Mouse (Mus musculus) NIH3T3 (cell line): ENCODE data around the gene Creb5.

ENCODE experiments used
- DNase-seq: peaks from one replicate; pipeline ENCODE4 v3.0.0-alpha.2; 2012; ENCODE audit warnings: low read depth

Gene Creb5

DNA sequence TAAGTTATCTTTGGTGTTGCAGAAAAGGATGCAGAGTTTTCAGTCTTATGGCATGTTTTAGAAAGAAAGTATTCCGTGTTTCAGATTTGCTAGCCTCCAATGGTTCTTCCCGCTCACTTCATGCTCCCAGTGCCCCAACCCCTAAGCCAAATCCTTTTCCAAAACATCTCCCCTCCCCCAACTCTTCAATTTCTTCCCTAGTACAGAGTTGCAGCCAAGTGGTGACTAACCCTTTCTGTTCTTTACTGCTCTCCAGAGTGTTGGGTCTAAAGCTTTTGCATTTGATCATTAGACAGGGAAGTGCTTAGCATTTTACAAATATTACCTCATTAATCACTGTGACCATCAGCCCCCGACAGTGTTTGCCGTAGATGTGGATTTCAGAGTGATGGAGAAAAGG, 142.8 kb downstream of the Creb5 start:
- no peak for DNase-seq

DNA sequence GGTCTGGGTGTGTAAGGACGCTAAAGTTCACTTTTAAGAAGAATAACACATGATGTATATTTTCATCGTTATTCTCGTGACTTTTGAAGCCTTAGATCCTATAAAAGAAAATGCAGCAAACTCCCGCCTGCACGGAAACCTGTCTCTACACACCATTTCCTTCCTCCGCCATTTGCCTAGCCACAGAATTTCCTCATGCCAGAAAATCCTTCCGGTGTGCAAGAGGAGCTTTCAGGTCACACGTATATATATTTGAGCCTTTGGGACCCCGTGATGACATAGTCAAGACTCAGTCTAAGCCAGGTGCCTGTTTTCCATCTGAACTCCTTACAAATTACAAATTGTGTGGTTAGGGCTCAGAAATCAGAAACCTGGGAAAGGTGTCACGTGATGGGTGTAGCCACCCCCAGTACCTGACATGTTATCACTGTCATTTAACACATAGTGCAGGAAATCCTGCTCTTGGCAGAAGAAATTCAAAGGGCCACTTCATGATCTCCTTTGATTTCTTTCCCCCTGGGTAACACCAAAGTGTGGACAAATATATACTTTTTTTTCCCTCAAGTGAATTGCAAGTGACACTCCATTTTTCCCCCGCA, 158.9 kb downstream of the Creb5 start:
- DNase-seq: no peak

DNA sequence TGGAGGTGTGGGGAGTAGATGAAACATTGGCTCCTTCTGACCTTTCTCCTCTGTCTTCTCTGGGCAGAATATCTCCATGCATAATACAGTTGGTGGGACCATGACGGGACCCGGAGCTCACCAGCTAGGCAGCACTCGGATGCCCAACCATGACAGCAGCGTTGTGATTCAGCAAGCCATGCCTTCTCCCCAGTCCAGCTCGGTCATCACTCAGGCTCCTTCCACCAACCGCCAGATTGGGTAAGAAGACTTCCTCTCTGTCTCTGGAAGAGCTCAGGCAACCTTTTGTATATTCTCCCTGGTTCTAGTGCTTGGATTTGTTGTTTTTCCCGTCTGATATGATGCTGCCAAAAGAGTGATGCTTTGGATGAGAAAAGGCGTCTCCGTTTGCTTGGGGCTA, 160.4 kb downstream of the Creb5 start:
- no peak for DNase-seq

DNA sequence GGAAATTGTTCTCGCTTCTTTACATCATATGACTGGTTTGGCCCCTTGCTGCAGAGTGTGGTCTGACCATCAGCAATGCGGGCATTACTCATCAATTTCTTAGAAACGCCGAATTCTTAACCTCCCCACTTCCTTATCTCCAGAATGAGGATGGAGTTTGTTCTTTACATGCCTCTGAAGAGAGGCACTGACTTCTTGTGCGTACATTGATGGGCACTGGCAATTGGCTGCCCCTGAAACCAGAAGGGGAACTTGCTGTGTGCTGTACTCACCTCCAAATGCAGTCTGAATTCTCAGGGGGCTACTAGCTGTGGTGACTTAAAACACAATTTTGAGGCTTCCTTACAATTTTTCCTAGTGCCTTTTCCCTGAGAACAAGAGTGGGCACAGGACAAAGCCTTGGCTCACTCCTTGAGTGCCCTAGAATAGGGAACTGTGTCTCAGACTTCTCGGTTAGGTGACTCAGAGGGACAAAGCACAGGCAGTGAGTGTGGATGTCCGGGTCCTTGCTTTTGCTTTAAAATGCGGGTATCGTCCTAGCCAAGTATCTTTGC, 161.3 kb downstream of the Creb5 start:
- DNase-seq: no peak

DNA sequence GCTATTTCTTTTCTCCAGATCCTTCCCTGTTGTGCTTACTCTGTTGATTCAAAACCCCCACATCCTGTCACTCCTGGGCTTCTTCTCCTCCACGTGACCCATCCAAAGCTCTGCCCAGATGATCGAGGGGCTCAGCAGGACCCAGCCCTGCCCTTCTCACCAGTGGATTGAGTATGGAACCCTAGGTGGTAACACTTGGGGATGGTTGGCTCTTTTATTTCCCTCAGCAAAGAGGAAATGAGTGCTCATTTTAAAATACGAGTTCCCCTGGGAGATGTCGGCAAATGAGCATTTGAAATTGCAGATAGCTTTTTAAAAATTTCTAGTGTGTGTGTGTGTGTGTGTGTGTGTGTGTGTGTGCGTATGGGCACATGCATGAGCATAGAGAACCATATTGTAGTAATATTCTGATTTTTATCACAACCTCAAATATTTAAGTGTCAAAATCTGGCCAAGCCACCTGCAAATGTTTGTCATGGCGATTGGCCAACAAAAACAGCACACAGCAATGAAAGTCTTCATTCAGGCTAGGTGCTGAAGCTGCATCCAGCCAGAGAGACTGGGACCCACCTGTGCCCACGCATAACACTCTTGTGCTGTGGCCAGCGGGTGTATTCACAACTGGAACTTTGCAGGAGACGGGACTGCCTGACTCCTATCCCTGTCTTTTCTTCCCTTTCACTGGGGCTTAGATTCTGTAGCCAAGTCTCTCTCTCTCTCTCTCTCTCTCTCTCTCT, 162.5 kb downstream of the Creb5 start:
- peak; percentile 8 for DNase-seq

DNA sequence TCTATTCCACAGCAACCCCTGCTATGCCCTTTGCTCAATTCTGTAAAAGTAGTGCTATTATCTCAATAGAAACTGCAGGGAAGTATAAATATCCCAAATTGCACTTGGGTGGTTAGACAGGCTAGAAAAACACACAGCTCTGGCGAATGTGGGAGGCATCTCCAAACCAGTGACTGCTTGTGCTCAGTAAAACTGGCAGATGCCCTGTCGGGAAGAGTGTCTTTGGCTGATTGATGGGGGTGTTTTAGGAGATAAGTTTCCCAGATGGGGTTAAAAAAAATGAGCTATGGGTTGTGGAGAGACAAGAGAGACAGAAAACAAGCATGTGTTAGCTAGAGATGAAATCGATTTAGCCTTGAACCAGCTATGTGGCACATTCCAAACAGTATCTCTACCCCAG, 163.4 kb downstream of the Creb5 start:
- no peak for DNase-seq

DNA sequence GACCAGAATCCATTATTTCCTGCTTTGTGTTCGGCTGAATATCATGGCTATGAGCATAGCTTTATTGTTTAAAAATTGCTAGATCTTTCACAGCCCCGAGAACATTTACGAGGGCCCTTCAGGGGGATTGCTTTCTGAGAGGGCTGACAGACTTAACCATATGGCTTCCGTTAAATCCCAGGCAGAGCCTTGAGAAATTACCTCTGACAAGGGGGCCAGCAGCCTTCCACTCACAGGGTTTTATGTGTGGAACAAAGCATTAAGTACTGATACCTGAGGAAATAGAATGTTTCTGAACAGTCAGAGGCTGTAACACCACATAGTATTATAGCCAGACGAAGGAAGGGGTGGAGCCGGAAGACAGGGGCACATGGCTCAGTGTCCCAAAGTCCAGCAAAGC, 165.2 kb downstream of the Creb5 start:
- no peak for DNase-seq

DNA sequence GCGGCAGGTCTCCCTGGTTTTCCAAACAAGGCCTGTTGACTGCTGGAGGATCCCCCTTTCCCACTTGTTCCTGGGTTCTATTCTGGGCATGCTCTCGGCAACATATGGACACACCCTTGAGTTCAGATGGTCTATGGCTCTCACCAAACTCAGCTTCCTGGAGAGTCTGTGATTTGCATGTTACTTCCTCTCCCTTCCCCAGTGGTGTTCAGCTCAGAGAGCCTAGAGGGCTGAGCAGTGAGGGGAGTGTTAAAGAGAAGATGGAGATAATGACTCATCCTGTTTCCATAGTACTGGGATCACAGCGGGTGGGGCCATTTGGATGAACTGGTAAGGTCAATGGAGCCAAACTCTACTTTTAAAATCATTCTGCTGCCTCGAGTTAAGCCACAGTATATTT, 168.4 kb downstream of the Creb5 start:
- DNase-seq: no peak

DNA sequence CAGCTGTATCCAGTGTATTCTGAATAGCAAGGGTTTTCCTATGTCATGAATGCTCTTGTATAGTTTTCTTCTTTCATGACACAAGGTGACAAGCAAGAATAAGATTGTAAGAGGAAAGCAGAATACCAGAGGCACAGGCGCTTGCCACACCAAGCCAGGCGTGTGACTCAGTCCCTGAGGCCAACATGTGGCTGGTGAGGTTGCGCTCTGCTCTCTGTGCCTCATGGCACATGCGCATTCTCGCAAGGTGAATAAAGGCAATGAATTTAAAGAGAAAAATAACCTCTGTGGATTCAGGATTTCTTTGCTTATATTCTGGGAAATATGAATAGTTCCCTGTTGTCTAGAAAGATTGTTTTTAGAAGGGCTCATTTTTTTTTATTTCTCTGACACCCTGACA, 169.0 kb downstream of the Creb5 start:
- DNase-seq: no peak

DNA sequence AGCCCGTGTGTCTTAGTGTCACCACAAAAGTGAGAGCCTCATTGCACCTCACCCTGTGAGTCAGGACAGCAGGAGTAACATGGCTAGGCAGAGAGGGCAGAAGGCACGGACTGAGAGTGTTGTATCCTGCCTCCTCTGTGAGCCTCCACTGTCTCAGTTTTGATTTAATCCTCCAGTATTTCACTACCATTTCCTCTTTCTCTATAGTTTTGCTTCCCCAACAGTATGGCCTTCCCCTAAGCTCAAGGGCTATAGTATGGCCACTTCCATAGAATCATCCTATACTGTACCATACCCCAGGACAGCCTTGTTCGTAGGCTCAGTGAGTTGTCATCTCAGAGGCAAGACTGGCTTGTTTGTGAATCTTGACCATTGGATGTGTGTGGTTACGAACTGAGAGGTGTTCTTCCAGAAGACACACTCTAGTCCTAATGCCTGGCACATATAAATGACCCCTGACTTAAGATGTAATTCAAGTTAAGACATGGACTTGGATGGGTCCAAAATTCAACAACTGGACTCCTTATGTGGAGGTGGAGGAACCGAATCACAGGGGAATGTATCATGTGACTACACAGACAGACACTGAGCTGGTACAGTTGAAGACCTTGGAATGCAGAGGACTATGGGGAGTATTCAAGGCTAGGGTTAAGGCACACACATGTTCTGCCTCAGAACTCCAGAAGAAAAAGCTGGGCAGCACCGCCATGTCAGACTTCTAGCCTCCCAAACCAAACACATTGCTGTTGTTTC, 173.1 kb downstream of the Creb5 start:
- DNase-seq: no peak

DNA sequence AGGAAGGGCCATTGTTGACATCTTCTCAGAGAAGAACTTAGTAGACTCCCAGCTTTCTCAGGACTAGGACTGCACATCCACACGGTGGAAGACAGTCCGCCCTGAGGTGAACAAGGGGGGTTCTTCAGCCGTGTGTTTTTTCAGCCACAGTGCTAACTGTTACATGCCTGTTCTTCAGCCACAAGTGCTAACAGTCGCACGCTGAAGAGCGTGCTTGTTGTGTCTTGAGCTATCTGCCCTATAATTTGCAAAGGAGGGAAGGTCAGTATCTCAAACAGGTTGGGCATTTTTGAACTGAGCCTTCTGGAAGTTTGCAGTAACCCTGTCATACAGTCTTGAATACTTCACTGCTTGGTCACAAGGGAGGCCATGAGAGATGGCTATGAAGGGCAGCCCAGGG, 174.0 kb downstream of the Creb5 start:
- DNase-seq: no peak

DNA sequence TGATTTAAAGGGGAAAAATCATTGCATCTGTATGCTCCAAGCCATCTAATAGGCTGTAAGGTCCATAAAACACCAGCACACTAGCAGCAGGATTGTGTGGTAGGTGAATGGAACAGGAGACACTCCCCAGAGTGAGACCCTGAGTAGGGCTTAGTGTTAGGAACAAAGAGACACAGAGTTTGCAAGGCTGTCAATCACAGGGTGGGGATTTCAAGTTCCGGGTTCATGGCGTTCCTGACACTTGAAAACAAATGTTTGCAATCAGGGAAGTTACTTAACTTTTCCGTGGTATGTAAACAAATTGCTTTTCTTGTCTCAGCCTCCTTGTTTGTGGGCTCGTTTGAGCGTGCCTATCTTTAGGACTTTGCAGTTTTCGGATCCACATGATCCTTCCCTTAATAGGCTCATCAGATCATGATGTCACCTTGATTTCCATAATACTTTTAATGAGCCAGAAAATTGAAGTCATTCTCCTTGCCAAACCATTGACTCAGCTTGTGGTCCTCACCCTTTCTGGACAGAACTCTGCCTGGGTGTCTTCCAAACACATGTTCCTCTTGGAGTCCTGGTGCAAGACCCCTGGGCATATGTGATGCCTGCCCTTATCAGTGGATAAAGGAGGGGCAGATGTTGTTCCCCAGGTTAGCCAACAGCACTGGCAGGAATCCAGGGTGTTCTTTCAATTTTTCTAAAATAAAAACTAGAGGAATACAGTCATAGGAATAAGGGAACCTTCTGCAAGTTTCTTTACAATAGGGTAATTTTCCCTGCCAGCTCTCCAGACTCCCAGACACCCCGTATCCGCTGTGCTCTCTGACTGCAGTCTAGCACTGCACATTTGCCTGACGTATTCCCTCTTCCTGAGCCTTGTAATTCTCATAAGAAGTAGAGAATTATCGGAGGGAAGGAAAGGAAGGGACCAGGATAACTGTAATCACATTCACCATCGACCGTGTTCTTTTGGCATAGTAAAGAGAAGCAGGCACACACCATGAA, 175.0 kb downstream of the Creb5 start:
- DNase-seq: peak; percentile 6

DNA sequence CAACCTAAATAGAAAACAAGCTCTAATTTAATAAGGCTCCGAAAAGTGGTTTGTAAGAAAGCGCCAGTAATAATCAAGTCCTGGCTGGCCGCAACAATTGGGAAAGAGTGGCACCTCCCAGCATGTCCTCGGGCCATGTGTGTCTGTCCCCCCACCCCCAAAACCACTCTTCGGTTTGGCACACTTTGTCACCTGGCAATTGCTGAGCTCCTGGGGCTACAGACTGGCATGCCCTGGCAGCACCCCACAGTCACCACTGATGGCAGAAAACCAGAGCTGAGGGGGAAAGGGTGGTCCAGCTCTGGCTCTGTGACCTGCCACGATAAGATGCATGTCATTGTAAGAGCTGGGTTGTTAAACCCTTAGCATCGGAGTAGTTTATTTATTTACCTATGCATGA, 175.7 kb downstream of the Creb5 start:
- DNase-seq: no peak

DNA sequence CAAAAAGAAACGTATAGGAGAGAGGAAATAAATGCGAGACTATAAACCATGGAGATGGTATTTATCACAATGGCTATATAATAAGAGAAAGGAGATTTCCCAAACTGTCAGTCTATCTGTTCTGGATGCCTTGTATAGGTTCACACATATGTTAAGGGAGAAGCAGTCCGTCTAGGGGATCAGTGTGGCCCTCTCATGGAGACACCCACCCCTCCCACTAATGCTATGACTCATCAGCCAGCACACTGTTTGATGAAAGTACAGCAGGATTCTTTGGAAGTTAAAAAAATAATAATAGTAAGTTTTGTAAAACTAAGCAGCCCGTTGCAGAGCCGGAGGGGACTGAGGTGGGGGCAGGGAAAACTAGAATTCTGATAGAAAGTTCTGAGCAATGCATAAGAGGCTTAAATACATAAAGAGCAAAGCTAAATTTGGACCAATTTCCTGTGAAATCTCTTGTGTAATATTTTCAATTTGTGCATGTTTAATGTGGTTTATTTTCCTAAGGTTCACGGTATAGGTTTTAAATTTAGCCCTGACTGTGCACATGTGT, 176.3 kb downstream of the Creb5 start:
- no peak for DNase-seq

DNA sequence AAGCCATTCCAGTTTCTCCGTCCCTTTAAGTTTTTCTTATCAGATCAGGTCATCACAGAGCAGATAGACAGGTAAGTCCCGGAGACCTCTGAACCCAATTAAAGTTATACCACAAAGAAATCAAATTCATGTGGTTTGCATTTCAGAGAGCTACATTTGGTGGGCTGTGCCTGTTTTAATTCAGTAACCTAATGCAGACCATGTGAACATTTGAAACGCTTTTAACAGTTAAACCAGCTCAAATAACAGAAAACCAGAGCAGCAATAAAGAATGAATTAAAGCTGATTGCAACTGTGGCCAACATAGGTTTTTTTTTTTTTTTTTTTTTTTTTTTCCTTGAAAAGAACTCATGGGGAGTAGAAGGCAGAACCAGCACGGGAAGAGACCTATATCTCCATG, 182.1 kb downstream of the Creb5 start:
- no peak for DNase-seq

DNA sequence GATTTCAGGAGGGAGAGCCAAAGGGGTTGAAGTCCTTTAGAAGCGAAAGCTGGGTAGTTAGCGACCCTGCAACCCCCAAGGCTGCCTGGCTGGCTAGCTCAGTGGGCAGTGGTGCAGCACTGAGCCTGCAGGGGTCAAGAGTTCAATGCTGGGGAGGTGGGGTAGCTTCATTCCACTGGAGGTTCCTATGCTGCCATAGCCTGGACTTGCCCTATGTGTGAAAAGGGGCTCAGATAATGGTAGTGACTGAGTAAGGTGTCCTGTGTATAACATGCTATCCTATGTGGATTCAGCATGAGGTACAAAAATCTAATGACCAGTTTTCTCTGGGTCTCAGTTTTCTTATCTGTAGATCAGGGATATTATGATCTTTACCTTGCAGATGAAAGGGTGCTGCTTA, 182.6 kb downstream of the Creb5 start:
- DNase-seq: no peak

DNA sequence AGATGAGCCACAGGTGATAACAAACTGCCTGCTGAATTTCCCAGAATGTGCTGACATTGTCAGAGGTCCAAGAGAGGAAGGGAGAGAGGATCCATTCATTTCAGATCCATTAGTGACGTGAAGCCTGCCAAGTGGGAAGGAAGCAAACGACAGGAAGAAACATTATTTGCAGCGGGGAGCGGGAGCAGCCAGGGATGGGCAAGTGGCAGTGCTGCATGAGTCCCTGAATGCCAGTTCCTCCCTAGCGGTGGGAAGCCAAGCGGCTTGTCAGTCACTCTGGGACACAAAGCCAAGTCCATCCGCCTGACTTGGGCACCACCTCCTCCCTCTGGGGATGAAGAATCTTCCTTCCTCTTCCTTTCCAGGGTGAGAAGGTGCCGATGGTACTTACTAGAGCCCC, 183.5 kb downstream of the Creb5 start:
- no peak for DNase-seq

DNA sequence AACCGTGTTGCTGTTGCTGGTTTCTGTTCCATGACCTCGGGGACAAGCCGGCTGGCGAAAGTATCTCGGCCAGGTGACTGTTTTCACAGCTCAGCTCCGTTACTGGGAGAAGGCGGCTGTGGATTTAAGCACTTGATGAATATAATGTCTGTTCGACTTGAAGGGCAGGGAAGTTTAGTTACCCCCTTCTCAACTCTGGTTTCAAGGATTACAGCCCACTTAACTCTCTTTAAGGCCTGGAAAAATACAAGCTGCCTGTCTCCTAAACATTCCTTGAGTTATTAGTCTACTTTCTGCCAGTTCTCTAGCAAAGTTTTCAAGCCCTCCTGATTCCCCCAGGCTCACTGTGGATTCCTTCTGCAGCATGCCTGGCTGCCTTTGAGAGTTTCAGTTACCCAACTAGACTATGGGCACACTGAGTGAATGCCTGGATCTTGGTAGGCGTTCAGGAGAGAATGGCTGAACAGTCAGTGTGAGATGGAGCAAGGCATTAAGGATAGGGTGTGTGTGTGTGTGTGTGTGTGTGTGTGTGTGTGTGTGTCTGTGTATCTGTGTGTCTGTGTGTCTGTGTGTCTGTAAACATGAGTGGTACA, 184.0 kb downstream of the Creb5 start:
- DNase-seq: no peak

DNA sequence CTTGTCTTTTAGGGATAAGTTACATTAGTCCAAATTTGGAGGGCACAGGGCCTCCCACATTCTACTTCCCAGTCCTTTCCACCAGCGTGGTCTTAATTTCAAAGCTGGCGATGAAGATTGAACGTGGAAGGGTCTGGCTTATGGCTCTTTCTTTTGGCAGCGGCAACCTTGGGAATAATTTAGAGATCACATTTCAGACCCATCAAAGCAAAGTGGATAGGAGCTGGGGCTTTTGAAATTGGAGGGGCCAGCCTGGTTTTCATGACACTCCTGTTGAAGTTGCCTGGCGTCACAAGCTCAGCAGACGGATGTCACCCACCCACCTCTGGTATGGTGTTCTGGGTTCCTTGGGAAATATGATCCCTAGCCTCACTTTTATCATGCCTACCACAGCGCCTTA, 185.7 kb downstream of the Creb5 start:
- DNase-seq: no peak

DNA sequence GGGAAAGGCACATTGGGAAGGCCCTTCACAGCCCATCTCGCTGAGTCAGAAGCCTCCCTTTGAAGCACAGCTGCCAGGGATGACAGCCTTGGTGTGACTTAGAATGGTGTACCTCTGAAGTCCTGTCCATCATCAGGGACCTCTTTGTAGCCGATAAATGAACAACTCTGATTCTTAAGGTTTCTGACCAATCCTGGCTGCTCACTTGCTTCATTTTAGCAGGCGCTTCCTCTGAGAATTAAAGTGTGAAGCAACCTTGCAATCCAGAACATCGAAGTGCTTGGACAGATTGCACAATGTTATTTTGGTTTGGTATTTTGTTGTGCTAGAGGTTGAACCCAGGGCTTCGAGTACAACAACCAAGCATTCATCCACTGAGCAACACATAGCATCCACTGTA, 190.4 kb downstream of the Creb5 start:
- DNase-seq: no peak

DNA sequence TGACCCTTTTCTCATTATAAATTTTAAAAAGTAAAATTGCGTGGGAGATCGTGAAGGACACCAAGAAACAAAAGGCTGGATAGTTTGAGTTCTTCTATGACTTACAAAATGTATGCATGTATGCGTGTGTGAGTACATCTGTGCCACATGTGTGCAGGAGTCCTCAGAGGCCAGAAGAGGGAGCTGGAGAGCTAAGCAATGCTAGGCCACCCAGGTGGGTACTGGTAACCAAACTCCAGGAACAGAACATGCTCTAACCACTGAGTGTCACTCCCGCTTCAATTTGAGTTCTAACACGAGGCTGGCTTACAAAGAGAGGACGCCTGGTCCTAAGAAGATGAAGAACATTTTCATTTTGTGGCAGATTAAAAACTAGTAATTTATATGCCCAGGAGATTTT, 203.8 kb downstream of the Creb5 start:
- DNase-seq: no peak
